Mouse (Mus musculus) right cerebral cortex, postnatal 14 days (tissue): Measurements from ENCODE around the gene Prkcg.

Experiments
- DNase-seq: peaks from one replicate; pipeline ENCODE4 v3.0.0; 2022

Prkcg gene

DNA sequence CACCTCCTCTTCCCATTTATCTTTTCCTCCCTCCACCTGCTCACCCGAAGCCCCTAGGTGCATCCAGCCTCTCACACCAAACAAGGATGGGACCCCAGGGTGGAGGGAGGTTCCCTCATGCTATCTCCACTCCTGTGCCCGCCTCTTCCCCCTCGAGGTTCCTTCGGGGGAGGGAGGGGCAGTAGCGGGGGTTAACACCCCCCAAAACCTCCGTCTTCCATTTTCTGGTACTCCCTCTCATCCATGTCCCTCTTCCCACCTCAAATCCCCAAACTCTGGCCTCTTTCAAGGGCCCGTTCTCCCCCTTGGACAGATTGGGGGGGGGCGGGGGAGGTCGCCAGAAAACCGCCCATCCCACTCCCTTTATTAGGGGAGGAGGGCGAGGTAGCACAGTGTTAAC lies 78.6 kb downstream of the Prkcg start:
- DNase-seq = no peak

DNA sequence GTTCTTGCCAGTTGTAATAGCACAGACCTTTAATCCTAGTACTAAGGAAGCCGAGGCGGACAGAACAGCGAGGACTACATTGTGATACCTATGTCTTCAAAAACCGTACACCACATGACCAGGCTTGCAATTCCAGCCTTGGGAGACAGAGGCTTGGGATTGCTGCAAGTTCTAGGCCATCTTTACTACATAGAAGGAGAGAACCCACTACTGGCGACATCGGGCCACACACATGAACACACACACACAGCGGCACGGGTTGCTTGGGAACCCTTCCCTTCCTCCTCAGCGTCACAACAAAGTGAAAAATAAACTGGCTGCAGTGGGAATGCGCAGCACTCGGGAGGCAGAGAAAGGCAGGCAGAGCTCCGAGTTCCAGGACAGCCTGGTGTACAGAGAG lies 79.3 kb downstream of the Prkcg start:
- DNase-seq = no peak

DNA sequence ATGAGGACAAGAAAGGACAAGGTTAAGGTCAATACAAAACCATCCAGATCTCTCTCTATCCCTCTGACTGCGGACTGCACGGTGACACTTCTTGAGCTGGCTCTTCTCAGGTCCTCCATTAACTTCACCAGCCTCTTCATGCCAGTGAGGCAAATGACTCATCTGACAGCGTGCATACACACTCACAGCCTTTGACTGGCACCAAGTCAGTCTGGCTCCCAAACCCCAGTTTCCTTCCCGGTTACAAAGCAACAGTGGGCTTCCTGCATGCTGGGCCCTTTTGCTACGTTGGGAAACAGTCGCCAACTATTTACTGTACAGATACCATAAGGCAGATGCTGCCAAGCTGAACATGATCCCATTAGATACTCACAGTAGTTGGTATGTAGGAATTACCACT lies 80.2 kb downstream of the Prkcg start:
- no peak for DNase-seq

DNA sequence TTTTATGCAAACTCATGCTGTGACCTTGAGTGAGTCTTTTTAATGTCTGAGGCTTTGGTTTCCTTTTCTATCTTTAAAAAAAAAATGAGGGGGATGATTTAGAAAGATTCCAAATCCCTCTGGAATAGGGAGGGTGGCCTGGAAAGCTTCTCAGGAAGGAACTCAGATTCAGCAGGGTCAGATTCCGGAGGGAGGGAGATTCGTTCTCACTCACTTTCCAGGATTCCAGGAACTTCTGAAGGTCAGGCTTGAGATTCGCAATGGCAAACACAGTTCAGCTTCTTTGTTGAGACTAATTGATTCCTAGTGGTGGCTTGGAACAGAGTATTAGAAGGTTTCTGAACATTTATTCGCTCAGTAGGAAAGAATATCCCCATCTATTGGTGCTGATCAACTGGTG lies 81.4 kb downstream of the Prkcg start:
- no peak for DNase-seq

DNA sequence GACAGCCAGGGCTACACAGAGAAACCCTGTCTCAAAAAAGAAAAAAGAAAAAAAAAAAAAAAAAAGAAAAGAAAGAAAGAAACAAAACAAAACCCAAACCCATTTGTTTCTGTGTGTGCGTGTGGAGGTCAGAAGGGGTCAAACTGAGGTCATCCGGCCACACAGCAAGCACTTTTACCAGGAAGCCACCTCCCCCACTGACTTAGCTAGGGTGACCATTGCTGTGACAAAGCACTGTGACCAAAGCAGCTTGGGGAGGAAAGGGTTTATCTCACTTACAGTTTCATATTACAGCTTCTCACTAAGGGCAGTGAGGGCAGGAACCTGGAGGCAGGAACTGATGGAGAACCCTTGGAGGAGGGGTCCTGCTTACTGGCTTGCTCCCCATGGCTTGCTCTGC lies 83.4 kb downstream of the Prkcg start:
- no peak for DNase-seq

DNA sequence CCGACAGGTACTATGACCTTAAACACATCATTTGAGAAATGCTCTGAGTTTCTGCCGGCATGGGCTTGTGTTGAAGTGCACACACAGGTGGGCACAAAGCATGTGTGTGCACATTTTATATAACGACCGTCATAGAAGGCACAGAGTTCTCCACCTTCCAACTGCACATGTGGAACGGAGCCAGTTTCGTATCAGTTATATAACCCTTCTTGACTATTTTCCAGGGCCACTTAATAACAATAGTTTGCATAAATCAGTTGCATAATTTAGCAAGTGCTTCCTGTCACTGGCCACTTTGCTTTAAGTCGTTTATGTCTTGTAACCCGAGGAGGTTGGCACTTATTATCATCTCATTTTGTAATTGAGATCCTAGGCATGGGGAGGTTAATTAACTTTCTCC lies 84.8 kb downstream of the Prkcg start:
- no peak for DNase-seq

DNA sequence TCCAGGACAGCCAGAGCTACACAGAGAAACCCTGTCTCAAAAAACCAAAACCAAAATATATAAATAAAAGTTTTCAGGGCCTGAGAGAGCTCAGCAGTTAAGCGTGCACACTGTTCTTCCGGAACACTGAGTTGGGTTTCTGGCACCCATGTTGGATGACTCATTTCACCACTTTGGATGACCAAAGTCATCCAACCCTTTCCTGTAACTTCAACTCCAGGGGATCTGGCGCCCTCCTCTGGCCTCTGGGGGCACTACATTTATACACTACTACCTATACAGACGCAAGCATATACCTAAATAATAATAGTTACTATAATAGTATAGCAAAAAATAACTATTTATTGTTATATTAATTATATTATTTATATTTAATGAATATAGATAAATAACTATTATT lies 87.9 kb downstream of the Prkcg start:
- DNase-seq = peak; percentile 60
